Mouse (Mus musculus) neutrophil, adult 65 days (primary cell): Measurements from ENCODE around the gene Rbm15. TPM values are rescaled to one million over a fixed set of nuclear protein-coding genes. Genes with fewer than 3 reads are reported as not detected.

ENCODE experiments used
- total RNA-seq: library from RNA; stranded (reverse); gene quantifications from 2 replicates; pipeline ENCODE4 v1.2.4, GENCODE M21; 2023

The Rbm15 gene
- 37.1 and 54.2 TPM in 2 replicates for total RNA-seq

GRCm38 (mm10) chr3:107333381-107334201, at the start of gene Rbm15:
Gene Rbm15 (minus strand): TSS chr3:107333673.

GRCm38 (mm10) chr3:107290764-107291381, 42.6 kb downstream of the Rbm15 start, which contains the start of gene Slc16a4:
Gene Slc16a4 (plus strand): TSS chr3:107291230.

GRCm38 (mm10) chr3:107278479-107279269, 54.8 kb downstream of the Rbm15 start, which contains the start of gene Lamtor5:
Gene Lamtor5 (plus strand): TSS chr3:107278858.

Other genes starting within 250 kb of the Rbm15 start
- gene Kcna2, start 232.5 kb downstream of the Rbm15 start, total RNA-seq = not detected in 2 replicates
- not detected in 2 replicates for gene Kcna10, start 150.6 kb downstream of the Rbm15 start, total RNA-seq
- gene Cym, start 111.9 kb downstream of the Rbm15 start, total RNA-seq = not detected in 2 replicates
- gene A630076J17Rik, start 103.1 kb downstream of the Rbm15 start, total RNA-seq = not detected in 2 replicates
- not detected in 2 replicates for gene Prok1, start 94.0 kb downstream of the Rbm15 start, total RNA-seq
- 33.0 and 42.9 TPM in 2 replicates for gene Lamtor5, start 54.8 kb downstream of the Rbm15 start, total RNA-seq
- 0.16 TPM in 1 of 2 replicates, not detected in the other for gene Slc16a4, start 42.4 kb downstream of the Rbm15 start, total RNA-seq
- gene Kcnc4, start 125.9 kb upstream of the Rbm15 start, total RNA-seq = not detected in 2 replicates
- not detected in 2 replicates for gene Slc6a17, start 184.3 kb upstream of the Rbm15 start, total RNA-seq
- not detected in 2 replicates for gene Ubl4b, start 221.4 kb upstream of the Rbm15 start, total RNA-seq